Mouse (Mus musculus): ENCODE data around the gene Tm6sf1.

DNA sequence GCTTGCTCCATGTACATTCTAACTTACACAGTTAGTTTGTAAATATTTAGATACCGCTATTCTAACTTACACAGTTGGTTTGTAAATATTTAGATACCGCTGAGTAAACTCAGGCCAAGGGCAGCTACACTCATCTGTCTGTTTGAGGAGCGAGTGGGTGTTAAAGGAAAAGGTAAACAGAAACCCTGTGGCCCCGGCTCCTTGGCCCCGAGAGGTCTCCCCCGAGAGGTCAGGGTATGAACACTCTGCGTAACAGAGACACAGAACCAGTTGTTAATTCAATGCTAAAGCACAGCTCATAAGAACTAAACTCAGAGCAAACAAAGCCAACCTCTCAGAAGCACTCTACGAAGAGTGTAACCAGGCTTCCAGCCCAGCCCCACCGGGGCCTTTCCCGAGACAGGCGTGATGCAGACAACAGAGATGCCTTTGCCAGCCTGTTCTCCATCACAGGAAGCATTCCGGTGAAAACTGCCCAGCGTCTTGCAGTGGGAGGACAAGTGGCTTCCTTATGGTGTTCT lies 13.8 kb downstream of the Tm6sf1 start:
- TF ChIP-seq CTCF (IDR thresholded peaks at IDR 0.05; ENCODE audit: borderline replicate concordance, insufficient read depth, low read depth, low read length) (no peak), POLR2A (IDR thresholded peaks at IDR 0.05; ENCODE audit: borderline replicate concordance, insufficient read depth, low read length) (no peak)
